Mouse (Mus musculus): Measurements from ENCODE around the gene Scaper.

GRCm38 (mm10) chr9:55554986-55555385 is 382.9 kb downstream of the Scaper start:
- no peak for TF ChIP-seq CTCF (IDR thresholded peaks at IDR 0.05)
- TF ChIP-seq POLR2A (IDR thresholded peaks at IDR 0.05; ENCODE audit: insufficient read depth, low read depth, low read length), result no peak

All from heart, adult 2 months (tissue).